Mouse (Mus musculus): ENCODE data around the gene Akap12. TPM values are rescaled to one million over a fixed set of nuclear protein-coding genes. Genes with fewer than 3 reads are reported as not detected.
A peak's percentile ranks its signal among the peaks of the same experiment; 100 is the strongest.

Akap12 gene
- polyA plus RNA-seq, 1 experiment from 2014 or later: 67.9 TPM

GRCm38 (mm10) chr10:4289636-4290035 is 23.5 kb downstream of the Akap12 start:
- Histone ChIP-seq H3K36me3 (ENCODE audit: control insufficient read depth, insufficient read depth, low read length) (no peaks in the 10 kb centered on the region), H3K4me3 (ENCODE audit: low read depth, low read length) (no peak overlapping the region), H3K27ac (replicated peaks; ENCODE audit: low read depth, low read length) (no peak overlapping the region), H3K9ac (ENCODE audit: low read depth, low read length) (no peak overlapping the region), H3K9me3 (ENCODE audit: control insufficient read depth, low read length) (no peaks in the 10 kb centered on the region), H3K27me3 (replicated peaks; ENCODE audit: control insufficient read depth, insufficient read depth, low read length) (no peaks in the 10 kb centered on the region), H3K4me2 (ENCODE audit: low read depth, low read length) (no peak overlapping the region), H3K4me1 (ENCODE audit: control insufficient read depth, insufficient read depth, low read length) (no peaks in the 10 kb centered on the region)
- ATAC-seq (ENCODE audit: low read depth): no peak
- DNase-seq (ENCODE audit: low spot score): no peak
- WGBS: 26% methylated on average over 3 of the region's 3 CpGs

- Histone ChIP-seq H3K27me3 (replicated peaks; ENCODE audit: control insufficient read depth, insufficient read depth, low read length) (no peaks in the 10 kb centered on the region), H3K4me2 (ENCODE audit: low read depth, low read length) (no peak overlapping the region)
Measured at GRCm38 (mm10) chr10:4290145-4290544, 24.0 kb downstream of the Akap12 start.

GRCm38 (mm10) chr10:4290561-4290960 is 24.4 kb downstream of the Akap12 start:
- H3K36me3 ChIP-seq (ENCODE audit: control insufficient read depth, insufficient read depth, low read length): no peaks in the 10 kb centered on the region
- WGBS: 81% methylated on average over 6 of the region's 6 CpGs
- no peak overlapping the region for H3K4me2 ChIP-seq (ENCODE audit: low read depth, low read length)
- H3K4me1 ChIP-seq (ENCODE audit: control insufficient read depth, insufficient read depth, low read length): no peaks in the 10 kb centered on the region
- no peaks in the 10 kb centered on the region for H3K27me3 ChIP-seq (replicated peaks; ENCODE audit: control insufficient read depth, insufficient read depth, low read length)
- no peak overlapping the region for H3K27ac ChIP-seq (replicated peaks; ENCODE audit: low read depth, low read length)
- H3K9me3 ChIP-seq (ENCODE audit: control insufficient read depth, low read length): no peaks in the 10 kb centered on the region
- no peak for ATAC-seq (ENCODE audit: low read depth)
- H3K9ac ChIP-seq (ENCODE audit: low read depth, low read length): no peak overlapping the region
- no peak for DNase-seq (ENCODE audit: low spot score)
- H3K4me3 ChIP-seq (ENCODE audit: low read depth, low read length): no peak overlapping the region

More at GRCm38 (mm10) chr10:4290145-4290544, 24.0 kb downstream of the Akap12 start:
- ATAC-seq (ENCODE audit: low read depth) (no peak), DNase-seq (ENCODE audit: low spot score) (no peak)
- H3K27ac ChIP-seq (replicated peaks; ENCODE audit: low read depth, low read length): no peak overlapping the region
- H3K9me3 ChIP-seq (ENCODE audit: control insufficient read depth, low read length): no peaks in the 10 kb centered on the region
- no peaks in the 10 kb centered on the region for H3K4me1 ChIP-seq (ENCODE audit: control insufficient read depth, insufficient read depth, low read length)
- H3K4me3 ChIP-seq (ENCODE audit: low read depth, low read length): no peak overlapping the region
- no peak overlapping the region for H3K9ac ChIP-seq (ENCODE audit: low read depth, low read length)
- no peaks in the 10 kb centered on the region for H3K36me3 ChIP-seq (ENCODE audit: control insufficient read depth, insufficient read depth, low read length)
- WGBS: 38% methylated on average over 3 of the region's 3 CpGs

GRCm38 (mm10) chr10:4293418-4293817 is 27.2 kb downstream of the Akap12 start:
- H3K36me3 ChIP-seq (ENCODE audit: control insufficient read depth, insufficient read depth, low read length): no peaks in the 10 kb centered on the region
- H3K9ac ChIP-seq (ENCODE audit: low read depth, low read length): no peak overlapping the region
- ATAC-seq (ENCODE audit: low read depth): no peak
- WGBS: 76% methylated on average over 4 of the region's 4 CpGs
- H3K4me2 ChIP-seq (ENCODE audit: low read depth, low read length): no peak overlapping the region
- no peaks in the 10 kb centered on the region for H3K27me3 ChIP-seq (replicated peaks; ENCODE audit: control insufficient read depth, insufficient read depth, low read length)
- no peaks in the 10 kb centered on the region for H3K9me3 ChIP-seq (ENCODE audit: control insufficient read depth, low read length)
- H3K27ac ChIP-seq (replicated peaks; ENCODE audit: low read depth, low read length): no peak overlapping the region
- H3K4me3 ChIP-seq (ENCODE audit: low read depth, low read length): no peak overlapping the region
- no peaks in the 10 kb centered on the region for H3K4me1 ChIP-seq (ENCODE audit: control insufficient read depth, insufficient read depth, low read length)
- DNase-seq (ENCODE audit: low spot score): no peak

- Histone ChIP-seq H3K4me1 (ENCODE audit: control insufficient read depth, insufficient read depth, low read length) (no peaks in the 10 kb centered on the region), H3K4me3 (ENCODE audit: low read depth, low read length) (no peak overlapping the region), H3K9me3 (ENCODE audit: control insufficient read depth, low read length) (no peaks in the 10 kb centered on the region), H3K9ac (ENCODE audit: low read depth, low read length) (no peak overlapping the region), H3K36me3 (ENCODE audit: control insufficient read depth, insufficient read depth, low read length) (no peaks in the 10 kb centered on the region), H3K4me2 (ENCODE audit: low read depth, low read length) (no peak overlapping the region), H3K27ac (replicated peaks; ENCODE audit: low read depth, low read length) (no peak overlapping the region), H3K27me3 (replicated peaks; ENCODE audit: control insufficient read depth, insufficient read depth, low read length) (no peaks in the 10 kb centered on the region)
- 56% methylated on average over 5 of the region's 5 CpGs for WGBS
- no peak for ATAC-seq (ENCODE audit: low read depth)
- no peak for DNase-seq (ENCODE audit: low spot score)
Measured at GRCm38 (mm10) chr10:4303558-4303957, 37.4 kb downstream of the Akap12 start.

- DNase-seq (ENCODE audit: low spot score) (no peak), ATAC-seq (ENCODE audit: low read depth) (no peak)
- 67% methylated on average over 8 of the region's 8 CpGs for WGBS
- H3K9me3 ChIP-seq (ENCODE audit: control insufficient read depth, low read length): no peaks in the 10 kb centered on the region
- H3K4me3 ChIP-seq (ENCODE audit: low read depth, low read length): no peak overlapping the region
- H3K27ac ChIP-seq (replicated peaks; ENCODE audit: low read depth, low read length): no peak overlapping the region
- H3K36me3 ChIP-seq (ENCODE audit: control insufficient read depth, insufficient read depth, low read length): no peaks in the 10 kb centered on the region
- H3K27me3 ChIP-seq (replicated peaks; ENCODE audit: control insufficient read depth, insufficient read depth, low read length): no peaks in the 10 kb centered on the region
- no peak overlapping the region for H3K9ac ChIP-seq (ENCODE audit: low read depth, low read length)
- H3K4me1 ChIP-seq (ENCODE audit: control insufficient read depth, insufficient read depth, low read length): no peaks in the 10 kb centered on the region; the same call in 1 of the 2 replicates
- H3K4me2 ChIP-seq (ENCODE audit: low read depth, low read length): no peak overlapping the region
Measured at GRCm38 (mm10) chr10:4323885-4324284, 57.7 kb downstream of the Akap12 start.

GRCm38 (mm10) chr10:4325562-4325961 is 59.4 kb downstream of the Akap12 start:
- Histone ChIP-seq H3K27ac (replicated peaks; ENCODE audit: low read depth, low read length) (no peak overlapping the region), H3K4me2 (ENCODE audit: low read depth, low read length) (no peak overlapping the region), H3K4me3 (ENCODE audit: low read depth, low read length) (no peak overlapping the region), H3K27me3 (replicated peaks; ENCODE audit: control insufficient read depth, insufficient read depth, low read length) (no peaks in the 10 kb centered on the region), H3K9ac (ENCODE audit: low read depth, low read length) (no peak overlapping the region), H3K9me3 (ENCODE audit: control insufficient read depth, low read length) (no peaks in the 10 kb centered on the region), H3K36me3 (ENCODE audit: control insufficient read depth, insufficient read depth, low read length) (no peaks in the 10 kb centered on the region), H3K4me1 (ENCODE audit: control insufficient read depth, insufficient read depth, low read length) (no peaks in the 10 kb centered on the region; the same call in 1 of the 2 replicates)
- ATAC-seq (ENCODE audit: low read depth) (peak; percentile 48; the same call in 1 of the 2 replicates), DNase-seq (ENCODE audit: low spot score) (peak; percentile 92)
- 19% methylated on average over 5 of the region's 5 CpGs for WGBS

- Histone ChIP-seq H3K9me3 (ENCODE audit: control insufficient read depth, low read length) (no peaks in the 10 kb centered on the region), H3K9ac (ENCODE audit: low read depth, low read length) (no peak overlapping the region), H3K27me3 (replicated peaks; ENCODE audit: control insufficient read depth, insufficient read depth, low read length) (no peaks in the 10 kb centered on the region), H3K27ac (replicated peaks; ENCODE audit: low read depth, low read length) (no peak overlapping the region), H3K4me2 (ENCODE audit: low read depth, low read length) (no peak overlapping the region), H3K4me3 (ENCODE audit: low read depth, low read length) (no peak overlapping the region), H3K4me1 (ENCODE audit: control insufficient read depth, insufficient read depth, low read length) (no peaks in the 10 kb centered on the region; the same call in 1 of the 2 replicates), H3K36me3 (ENCODE audit: control insufficient read depth, insufficient read depth, low read length) (no peaks in the 10 kb centered on the region)
- no peak for DNase-seq (ENCODE audit: low spot score)
- ATAC-seq (ENCODE audit: low read depth): no peak
- WGBS: 88% methylated on average over 1 of the region's 1 CpGs
Measured at GRCm38 (mm10) chr10:4327716-4328115, 61.5 kb downstream of the Akap12 start.

- H3K9ac ChIP-seq (ENCODE audit: low read depth, low read length): no peak overlapping the region
- H3K4me3 ChIP-seq (ENCODE audit: low read depth, low read length): no peak overlapping the region
- ATAC-seq (ENCODE audit: low read depth): no peak
- H3K4me1 ChIP-seq (ENCODE audit: control insufficient read depth, insufficient read depth, low read length): peaks cover 13% of the 10 kb centered on the region; the same call in 1 of the 2 replicates
- H3K27ac ChIP-seq (replicated peaks; ENCODE audit: low read depth, low read length): no peak overlapping the region
- H3K27me3 ChIP-seq (replicated peaks; ENCODE audit: control insufficient read depth, insufficient read depth, low read length): no peaks in the 10 kb centered on the region
- no peaks in the 10 kb centered on the region for H3K9me3 ChIP-seq (ENCODE audit: control insufficient read depth, low read length)
- no peak overlapping the region for H3K4me2 ChIP-seq (ENCODE audit: low read depth, low read length)
- DNase-seq (ENCODE audit: low spot score): no peak
- H3K36me3 ChIP-seq (ENCODE audit: control insufficient read depth, insufficient read depth, low read length): no peaks in the 10 kb centered on the region
- 44% methylated on average over 7 of the region's 7 CpGs for WGBS
Measured at GRCm38 (mm10) chr10:4332228-4332979, 66.2 kb downstream of the Akap12 start.

Measured in embryonic facial prominence, embryonic 14.5 days (tissue).